Mouse (Mus musculus): ENCODE measurements at regions not wholly inside any gene's neighbourhood (a gene's known extent, or its start where the extent isn't known, plus 50 kb on each side); places are given as distances from the start of the nearest gene placed in this dataset.

DNA sequence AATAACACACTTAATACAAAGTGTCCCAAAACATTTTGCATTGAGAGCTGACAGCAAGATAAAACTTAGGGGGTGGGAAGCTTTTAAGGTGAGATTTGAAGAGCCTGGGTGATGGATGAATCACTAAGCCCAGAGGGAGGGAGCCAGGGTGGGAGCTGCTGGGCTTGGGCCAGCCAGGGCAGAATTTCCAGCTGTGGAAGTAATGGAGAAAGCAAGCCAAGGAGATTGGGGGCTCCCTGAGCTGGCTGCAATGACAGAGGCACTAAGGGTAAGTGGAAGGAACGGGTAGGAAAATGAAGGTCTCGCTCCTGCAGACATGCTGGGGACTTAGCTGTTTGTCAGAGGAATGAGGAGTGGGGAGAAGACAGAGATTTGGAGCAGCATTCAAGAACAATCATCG is 81.2 kb downstream of the Cdca7 start:
- no peaks in the 10 kb centered on the region for H3K36me3 ChIP-seq (ENCODE audit: control insufficient read depth, insufficient read depth)
- no peaks in the 10 kb centered on the region for H3K27me3 ChIP-seq (ENCODE audit: control insufficient read depth, insufficient read depth, low read length)
- H3K27ac ChIP-seq (ENCODE audit: low read length) = no peak overlapping the region
- H3K4me2 ChIP-seq (ENCODE audit: low read depth, low read length) = no peak overlapping the region
- peaks cover 2% of the 10 kb centered on the region; the same call in 1 of the 2 replicates for H3K4me1 ChIP-seq (ENCODE audit: control insufficient read depth, insufficient read depth, low read length)
- no peak for ATAC-seq (replicated peaks; ENCODE audit: extremely low read depth, insufficient read depth, low FRiP score)
- 0 out of 2 replicates have a peak, but pooled peaks cover 3% of the 10 kb centered on the region for H3K9me3 ChIP-seq (replicated peaks; ENCODE audit: control insufficient read depth, low read length)
- WGBS = 40% methylated on average over 3 of the region's 3 CpGs
- H3K9ac ChIP-seq (ENCODE audit: low read length) = no peak overlapping the region
- H3K4me3 ChIP-seq (ENCODE audit: low read length) = no peak overlapping the region

GRCm38 (mm10) chr2:72557565-72558260 is 81.8 kb downstream of the Cdca7 start:
- Histone ChIP-seq H3K9me3 (replicated peaks; ENCODE audit: control insufficient read depth, low read length) (no peaks in the 10 kb centered on the region), H3K36me3 (ENCODE audit: control insufficient read depth, insufficient read depth) (no peaks in the 10 kb centered on the region), H3K9ac (ENCODE audit: low read length) (no peak overlapping the region), H3K4me1 (ENCODE audit: control insufficient read depth, insufficient read depth, low read length) (peaks cover 2% of the 10 kb centered on the region; the same call in 1 of the 2 replicates), H3K27ac (ENCODE audit: low read length) (no peak overlapping the region), H3K4me2 (ENCODE audit: low read depth, low read length) (no peak overlapping the region), H3K4me3 (ENCODE audit: low read length) (no peak overlapping the region), H3K27me3 (ENCODE audit: control insufficient read depth, insufficient read depth, low read length) (no peaks in the 10 kb centered on the region)
- WGBS = 74% methylated on average over 9 of the region's 9 CpGs
- ATAC-seq (replicated peaks; ENCODE audit: extremely low read depth, insufficient read depth, low FRiP score) = no peak

- Histone ChIP-seq H3K4me3 (ENCODE audit: low read length) (no peak overlapping the region), H3K27ac (ENCODE audit: low read length) (no peak overlapping the region), H3K27me3 (ENCODE audit: control insufficient read depth, insufficient read depth, low read length) (no peaks in the 10 kb centered on the region), H3K4me2 (ENCODE audit: low read depth, low read length) (no peak overlapping the region), H3K4me1 (ENCODE audit: control insufficient read depth, insufficient read depth, low read length) (peaks cover 2% of the 10 kb centered on the region; the same call in 1 of the 2 replicates), H3K36me3 (ENCODE audit: control insufficient read depth, insufficient read depth) (no peaks in the 10 kb centered on the region), H3K9me3 (replicated peaks; ENCODE audit: control insufficient read depth, low read length) (no peaks in the 10 kb centered on the region), H3K9ac (ENCODE audit: low read length) (no peak overlapping the region)
- ATAC-seq (replicated peaks; ENCODE audit: extremely low read depth, insufficient read depth, low FRiP score) = no peak
- WGBS = 81% methylated on average over 5 of the region's 5 CpGs
These were observed 85.4 kb downstream of the Cdca7 start for GRCm38 (mm10) chr2:72561383-72561782.

GRCm38 (mm10) chr2:72578322-72578721 is 102.4 kb downstream of the Cdca7 start:
- 44% methylated on average over 1 of the region's 1 CpGs for WGBS
- H3K4me3 ChIP-seq (ENCODE audit: low read length) = no peak overlapping the region
- H3K27me3 ChIP-seq (ENCODE audit: control insufficient read depth, insufficient read depth, low read length) = no peaks in the 10 kb centered on the region
- H3K4me2 ChIP-seq (ENCODE audit: low read depth, low read length) = no peak overlapping the region
- ATAC-seq (replicated peaks; ENCODE audit: extremely low read depth, insufficient read depth, low FRiP score) = no peak
- H3K36me3 ChIP-seq (ENCODE audit: control insufficient read depth, insufficient read depth) = no peaks in the 10 kb centered on the region
- H3K4me1 ChIP-seq (ENCODE audit: control insufficient read depth, insufficient read depth, low read length) = no peaks in the 10 kb centered on the region
- H3K27ac ChIP-seq (ENCODE audit: low read length) = no peak overlapping the region
- H3K9ac ChIP-seq (ENCODE audit: low read length) = no peak overlapping the region
- no peaks in the 10 kb centered on the region for H3K9me3 ChIP-seq (replicated peaks; ENCODE audit: control insufficient read depth, low read length)

DNA sequence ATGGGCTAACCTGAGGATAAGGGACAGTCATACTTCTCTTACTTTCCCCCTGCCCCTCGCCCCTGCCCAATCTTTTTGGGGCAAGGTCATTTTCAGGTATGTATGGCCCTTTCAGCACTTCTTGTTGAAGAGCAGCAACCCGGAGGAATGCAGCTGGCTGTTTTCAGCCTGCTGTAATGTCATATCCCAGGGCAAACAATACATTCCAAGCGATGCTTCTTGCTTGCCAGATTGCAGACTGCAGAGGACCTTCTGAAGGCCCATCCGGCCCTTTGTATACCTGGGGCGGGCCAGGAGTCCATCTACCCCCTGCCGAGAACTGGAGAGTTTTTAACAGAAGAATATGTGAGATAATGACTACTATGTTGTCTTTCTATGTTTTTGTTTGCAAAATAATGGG is 105.2 kb downstream of the Cdca7 start:
- peaks cover 5% of the 10 kb centered on the region for H3K9me3 ChIP-seq (replicated peaks; ENCODE audit: control insufficient read depth, low read length)
- H3K4me3 ChIP-seq (ENCODE audit: low read length) = no peak overlapping the region
- WGBS = 45% methylated on average over 6 of the region's 6 CpGs
- no peak overlapping the region for H3K4me2 ChIP-seq (ENCODE audit: low read depth, low read length)
- H3K27me3 ChIP-seq (ENCODE audit: control insufficient read depth, insufficient read depth, low read length) = no peaks in the 10 kb centered on the region
- no peak overlapping the region for H3K27ac ChIP-seq (ENCODE audit: low read length)
- no peaks in the 10 kb centered on the region for H3K4me1 ChIP-seq (ENCODE audit: control insufficient read depth, insufficient read depth, low read length)
- no peak overlapping the region for H3K9ac ChIP-seq (ENCODE audit: low read length)
- H3K36me3 ChIP-seq (ENCODE audit: control insufficient read depth, insufficient read depth) = no peaks in the 10 kb centered on the region
- ATAC-seq (replicated peaks; ENCODE audit: extremely low read depth, insufficient read depth, low FRiP score) = no peak

- Histone ChIP-seq H3K4me2 (ENCODE audit: low read depth, low read length) (no peak overlapping the region), H3K27ac (ENCODE audit: low read length) (no peak overlapping the region), H3K9ac (ENCODE audit: low read length) (no peak overlapping the region), H3K27me3 (ENCODE audit: control insufficient read depth, insufficient read depth, low read length) (no peaks in the 10 kb centered on the region), H3K4me1 (ENCODE audit: control insufficient read depth, insufficient read depth, low read length) (peaks cover 3% of the 10 kb centered on the region; the same call in 1 of the 2 replicates), H3K9me3 (replicated peaks; ENCODE audit: control insufficient read depth, low read length) (peaks cover 5% of the 10 kb centered on the region), H3K36me3 (ENCODE audit: control insufficient read depth, insufficient read depth) (no peaks in the 10 kb centered on the region), H3K4me3 (ENCODE audit: low read length) (no peak overlapping the region)
- ATAC-seq (replicated peaks; ENCODE audit: extremely low read depth, insufficient read depth, low FRiP score) = no peak
- 64% methylated on average over 7 of the region's 7 CpGs for WGBS
These were observed 112.9 kb downstream of the Cdca7 start for GRCm38 (mm10) chr2:72588814-72589213.

GRCm38 (mm10) chr2:72592011-72592410 is 116.1 kb downstream of the Cdca7 start:
- no peak for ATAC-seq (replicated peaks; ENCODE audit: extremely low read depth, insufficient read depth, low FRiP score)
- Histone ChIP-seq H3K4me2 (ENCODE audit: low read depth, low read length) (no peak overlapping the region), H3K9me3 (replicated peaks; ENCODE audit: control insufficient read depth, low read length) (no peaks in the 10 kb centered on the region), H3K27ac (ENCODE audit: low read length) (no peak overlapping the region), H3K36me3 (ENCODE audit: control insufficient read depth, insufficient read depth) (no peaks in the 10 kb centered on the region), H3K4me3 (ENCODE audit: low read length) (no peak overlapping the region), H3K4me1 (ENCODE audit: control insufficient read depth, insufficient read depth, low read length) (peaks cover 3% of the 10 kb centered on the region; the same call in 1 of the 2 replicates), H3K9ac (ENCODE audit: low read length) (no peak overlapping the region), H3K27me3 (ENCODE audit: control insufficient read depth, insufficient read depth, low read length) (no peaks in the 10 kb centered on the region)
- WGBS = 66% methylated on average over 3 of the region's 3 CpGs

DNA sequence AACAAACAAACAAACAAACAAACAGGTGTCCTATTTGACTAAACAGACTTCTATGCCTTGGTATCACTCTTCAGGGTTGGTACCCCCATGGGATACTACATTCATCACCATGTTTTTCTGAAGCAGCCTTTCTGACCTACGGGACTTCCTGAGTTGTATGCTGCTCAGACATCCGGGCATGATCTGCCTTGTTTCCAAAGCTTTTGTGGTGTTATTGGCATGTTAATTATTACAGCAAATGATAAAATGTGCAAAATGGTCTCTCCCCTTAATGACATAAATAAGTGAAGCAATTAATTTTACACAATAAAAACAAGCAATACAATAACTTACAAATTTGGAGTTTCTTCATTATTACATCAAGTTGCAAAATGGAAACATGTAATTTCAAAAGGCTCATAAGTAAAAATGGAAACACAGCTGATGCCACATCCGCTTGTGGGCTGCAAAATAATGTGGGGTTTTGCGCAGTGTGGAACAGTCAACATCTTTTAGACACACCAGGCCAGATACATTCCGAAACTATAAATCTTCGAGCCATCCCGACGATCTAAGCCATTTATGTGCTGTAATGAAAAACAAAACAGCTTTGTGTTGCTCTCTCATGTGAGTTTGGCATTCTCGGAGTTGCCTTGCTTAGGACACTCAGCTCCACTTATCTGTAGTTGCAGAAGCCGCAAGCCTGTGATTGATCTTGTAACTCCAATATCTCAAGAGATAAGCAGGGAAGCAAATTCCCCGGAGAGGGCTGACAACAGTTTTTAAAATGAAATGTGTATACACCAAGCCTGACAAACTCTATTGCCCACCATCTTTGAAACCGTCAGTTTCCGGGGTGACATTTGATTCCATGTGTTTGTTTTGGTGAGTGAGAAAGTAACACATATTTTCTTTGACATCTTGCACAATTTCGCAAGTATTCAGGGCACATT is 121.3 kb downstream of the Cdca7 start:
- H3K27me3 ChIP-seq (ENCODE audit: control insufficient read depth, insufficient read depth, low read length) = no peaks in the 10 kb centered on the region
- no peaks in the 10 kb centered on the region for H3K4me1 ChIP-seq (ENCODE audit: control insufficient read depth, insufficient read depth, low read length)
- 60% methylated on average over 14 of the region's 14 CpGs for WGBS
- H3K27ac ChIP-seq (ENCODE audit: low read length) = no peak overlapping the region
- no peaks in the 10 kb centered on the region for H3K9me3 ChIP-seq (replicated peaks; ENCODE audit: control insufficient read depth, low read length)
- H3K9ac ChIP-seq (ENCODE audit: low read length) = no peak overlapping the region
- no peak for ATAC-seq (replicated peaks; ENCODE audit: extremely low read depth, insufficient read depth, low FRiP score)
- H3K4me2 ChIP-seq (ENCODE audit: low read depth, low read length) = no peak overlapping the region
- no peak overlapping the region for H3K4me3 ChIP-seq (ENCODE audit: low read length)
- H3K36me3 ChIP-seq (ENCODE audit: control insufficient read depth, insufficient read depth) = no peaks in the 10 kb centered on the region

DNA sequence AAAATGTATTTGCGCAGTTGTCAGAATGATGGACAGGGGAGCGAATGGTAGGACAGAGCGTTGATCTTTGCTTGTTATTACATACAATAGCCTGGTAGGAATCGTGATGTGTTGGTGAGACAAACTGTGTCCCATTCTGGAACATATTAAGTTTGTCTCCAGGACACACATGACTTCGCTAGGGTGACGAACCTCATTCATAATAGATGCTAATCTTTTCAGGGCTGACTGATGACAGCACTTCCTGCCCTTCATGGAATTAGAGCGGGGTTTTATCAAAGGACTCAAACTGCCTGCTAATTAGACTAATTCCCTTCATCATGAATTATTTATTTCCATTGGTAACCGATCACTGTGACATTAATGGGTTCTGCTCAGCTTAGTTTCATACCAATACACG is 122.0 kb downstream of the Cdca7 start:
- Histone ChIP-seq H3K4me3 (ENCODE audit: low read length) (no peak overlapping the region), H3K27ac (ENCODE audit: low read length) (no peak overlapping the region), H3K9ac (ENCODE audit: low read length) (no peak overlapping the region), H3K4me1 (ENCODE audit: control insufficient read depth, insufficient read depth, low read length) (no peaks in the 10 kb centered on the region), H3K27me3 (ENCODE audit: control insufficient read depth, insufficient read depth, low read length) (no peaks in the 10 kb centered on the region), H3K4me2 (ENCODE audit: low read depth, low read length) (no peak overlapping the region), H3K9me3 (replicated peaks; ENCODE audit: control insufficient read depth, low read length) (no peaks in the 10 kb centered on the region), H3K36me3 (ENCODE audit: control insufficient read depth, insufficient read depth) (no peaks in the 10 kb centered on the region)
- no peak for ATAC-seq (replicated peaks; ENCODE audit: extremely low read depth, insufficient read depth, low FRiP score)
- 74% methylated on average over 9 of the region's 9 CpGs for WGBS

Data from heart, embryonic 16.5 days (tissue).